Mouse (Mus musculus) ES-E14 (cell line): ENCODE data around the gene Cldn6. TPM values are rescaled to one million over a fixed set of nuclear protein-coding genes. Genes with fewer than 3 reads are reported as not detected.

Experiments used
- DNase-seq: peaks from one replicate; pipeline ENCODE4 v3.0.0-alpha.2; 2013; ENCODE audit warnings: low read depth, low spot score
- H3K27ac ChIP-seq: 2 replicates; pipeline ENCODE4 v1.5.1; 2012; ENCODE audit warnings: low read depth, mild to moderate bottlenecking, low read length, moderate library complexity, mixed read lengths; ENCODE audit not compliant: poor library complexity, insufficient read depth, severe bottlenecking
- H3K36me3 ChIP-seq: 2 replicates; pipeline ENCODE4 v1.6.1; 2012; ENCODE audit warnings: mild to moderate bottlenecking, low read length, moderate library complexity, mixed read lengths; ENCODE audit not compliant: control insufficient read depth, poor library complexity, insufficient read depth, severe bottlenecking
- H3K4me1 ChIP-seq, 2 experiments: fragments of 150-350 bp in 1 of 2; sonication (generic) in 1 of 2; 2 replicates each; pipeline ENCODE4 v1.6.1; 2012; ENCODE audit warnings: low read length in 2 of 2, mild to moderate bottlenecking in 1 of 2, mixed read lengths in 1 of 2; ENCODE audit not compliant: control insufficient read depth in 2 of 2, insufficient read depth in 2 of 2, poor library complexity in 1 of 2
- H3K4me3 ChIP-seq, 2 experiments: fragments of 150-350 bp in 1 of 2; sonication (generic) in 1 of 2; 2 replicates each; pipeline ENCODE4 v1.5.1; 2012; ENCODE audit warnings: low read length in 2 of 2, low read depth in 1 of 2, mild to moderate bottlenecking in 1 of 2, mixed read lengths in 1 of 2; ENCODE audit not compliant: insufficient read depth in 1 of 2, poor library complexity in 1 of 2, severe bottlenecking in 1 of 2
- H3K9ac ChIP-seq: 2 replicates; pipeline ENCODE4 v1.6.1; 2012; ENCODE audit warnings: low read depth, mild to moderate bottlenecking, low read length, mixed read lengths; ENCODE audit not compliant: poor library complexity, insufficient read depth, severe bottlenecking
- H3K9me3 ChIP-seq: fragments of 150-350 bp; sonication (generic); 2 replicates; pipeline ENCODE4 v1.6.1; 2012; ENCODE audit warnings: low read depth, mild to moderate bottlenecking, low read length; ENCODE audit not compliant: control insufficient read depth, insufficient read depth
- CHD2 ChIP-seq: IDR thresholded peaks from 2 replicates; pipeline ENCODE4 v1.6.1; 2014; ENCODE audit warnings: mild to moderate bottlenecking, low read depth, low read length, inconsistent platforms
- HCFC1 ChIP-seq: IDR thresholded peaks from 2 replicates; pipeline ENCODE4 v1.6.1; 2012; ENCODE audit warnings: low read length, inconsistent platforms, borderline replicate concordance; ENCODE audit not compliant: insufficient read depth
- MAFK ChIP-seq: IDR thresholded peaks from 2 replicates; pipeline ENCODE4 v1.6.1; 2014; ENCODE audit warnings: mild to moderate bottlenecking, low read depth, low read length, inconsistent platforms; ENCODE audit not compliant: insufficient read depth
- ZC3H11A ChIP-seq: IDR thresholded peaks from 2 replicates; pipeline ENCODE4 v1.6.1; 2012; ENCODE audit warnings: low read depth, mild to moderate bottlenecking, inconsistent platforms, low read length, borderline replicate concordance
- ZNF384 ChIP-seq: IDR thresholded peaks from 2 replicates; pipeline ENCODE4 v1.6.1; 2012; ENCODE audit warnings: low read depth, low read length, inconsistent platforms
- in situ Hi-C, 2 experiments: fragments of 600-800 bp; cut with MboI; formaldehyde crosslinking; loops; one replicate each; pipeline ENCODE4 v1.15.1; 2025; ENCODE audit warnings: low sequenced_read_pairs in 2 of 2, inconsistent platforms in 1 of 2; ENCODE audit not compliant: unreplicated experiment in 2 of 2
- total RNA-seq: library from RNA; depleted of rRNA; stranded (reverse); fragments of 300-350 nt; gene quantifications from 2 replicates; pipeline ENCODE4 v1.2.3, GENCODE M21; 2012

Cldn6 gene
- total RNA-seq, 1 experiment: 72.7 TPM

GRCm38 (mm10) chr17:23676473-23677031, 2.5 kb upstream of the Cldn6 start:
- no peaks in the 10 kb centered on the region for H3K9me3 ChIP-seq
- H3K4me3 ChIP-seq: peak overlapping the region; percentile 83 to 84
- H3K9ac ChIP-seq: peak overlapping the region; percentile 85
- TF ChIP-seq ZC3H11A (no peak), CHD2 (no peak), MAFK (no peak), ZNF384 (no peak), HCFC1 (no peak)
- H3K27ac ChIP-seq: no peak overlapping the region
- in situ Hi-C loops: no loop called here
- peaks cover 2 to 27% of the 10 kb centered on the region in 2 experiments; a peak in 3 of 4 replicates for H3K4me1 ChIP-seq
- H3K36me3 ChIP-seq: peaks cover 8% of the 10 kb centered on the region; the same call in 1 of the 2 replicates
- DNase-seq: no peak

- in situ Hi-C loops: no loop called here
- Histone ChIP-seq H3K9ac (peak within 1 kb of the TSS; percentile 85), H3K27ac (no peak within 1 kb of the TSS), H3K4me1 (peaks cover 4 to 30% of the 10 kb centered on the region in 2 experiments; a peak in 3 of 4 replicates), H3K36me3 (peaks cover 8% of the 10 kb centered on the region; the same call in 1 of the 2 replicates), H3K4me3 (peak within 1 kb of the TSS; percentile 83 to 84), H3K9me3 (no peaks in the 10 kb centered on the region)
- DNase-seq: peak; percentile 80
- TF ChIP-seq CHD2 (no peak), MAFK (no peak), ZNF384 (no peak), ZC3H11A (no peak), HCFC1 (no peak)
Observed at GRCm38 (mm10) chr17:23677236-23677679, 1.8 kb upstream of the Cldn6 start, which contains the start of gene Tnfrsf12a. Gene Tnfrsf12a, minus strand, starts transcription at chr17:23677468.

- no peak for DNase-seq
- no peaks in the 10 kb centered on the region for H3K9me3 ChIP-seq
- H3K4me1 ChIP-seq: peaks cover 5 to 44% of the 10 kb centered on the region in 2 experiments
- peaks cover 6% of the 10 kb centered on the region; the same call in 1 of the 2 replicates for H3K36me3 ChIP-seq
- H3K4me3 ChIP-seq: peak overlapping the region in 1 of 2 experiments; percentile 69; a peak in 3 of 4 replicates
- peak overlapping the region; percentile 67 for H3K9ac ChIP-seq
- no peak for TF ChIP-seq MAFK
- TF ChIP-seq CHD2: no peak
- TF ChIP-seq HCFC1: no peak
- no peak for TF ChIP-seq ZNF384
- in situ Hi-C loops: no loop called here
- no peak overlapping the region for H3K27ac ChIP-seq
Observed at GRCm38 (mm10) chr17:23680336-23680735, 1.3 kb downstream of the Cldn6 start.

GRCm38 (mm10) chr17:23681086-23681485, 2.0 kb downstream of the Cldn6 start:
- no peaks in the 10 kb centered on the region for H3K9me3 ChIP-seq
- in situ Hi-C loops: no loop called here
- no peak for TF ChIP-seq HCFC1
- TF ChIP-seq CHD2: no peak
- TF ChIP-seq ZC3H11A: no peak
- no peak for TF ChIP-seq ZNF384
- TF ChIP-seq MAFK: no peak
- no peak for DNase-seq
- H3K36me3 ChIP-seq: peaks cover 6% of the 10 kb centered on the region; the same call in 1 of the 2 replicates
- no peak overlapping the region for H3K27ac ChIP-seq
- H3K4me1 ChIP-seq: peaks cover 5 to 40% of the 10 kb centered on the region in 2 experiments
- no peak overlapping the region for H3K4me3 ChIP-seq
- H3K9ac ChIP-seq: no peak overlapping the region

GRCm38 (mm10) chr17:23682092-23682491, 3.0 kb downstream of the Cldn6 start:
- DNase-seq: no peak
- in situ Hi-C loops: no loop called here
- Histone ChIP-seq H3K4me1 (peaks cover 5 to 37% of the 10 kb centered on the region in 2 experiments), H3K36me3 (peaks cover 6% of the 10 kb centered on the region; the same call in 1 of the 2 replicates), H3K9me3 (no peaks in the 10 kb centered on the region), H3K27ac (no peak overlapping the region), H3K9ac (no peak overlapping the region), H3K4me3 (no peak overlapping the region)
- TF ChIP-seq MAFK: no peak
- no peak for TF ChIP-seq CHD2
- no peak for TF ChIP-seq HCFC1
- no peak for TF ChIP-seq ZNF384
- no peak for TF ChIP-seq ZC3H11A
